Mouse (Mus musculus): Measurements from ENCODE around the gene Gm20388.

- TF ChIP-seq POLR2A (IDR thresholded peaks at IDR 0.05; ENCODE audit: low read depth, low read length) (peak; percentile 58), CTCF (conservative IDR thresholded peaks at IDR 0.05; ENCODE audit: insufficient read depth, insufficient read length, low read depth, low read length) (peak; percentile 49; the same call in 1 of the 2 replicates)
These were observed 3463.0 kb downstream of the Gm20388 start, which contains the start of gene Tcf25 for GRCm38 (mm10) chr8:123373403-123374238.

Measured in kidney, adult 2 months (tissue).